Mouse (Mus musculus) lung, adult 2 months (tissue): ENCODE measurements around the gene Gm39115.
"Not testable (repeated sequence)": the region's sequence is repeated elsewhere in the genome, so short reads cannot be mapped to it uniquely, and the experiment has no call there.

ENCODE experiments used
- CTCF ChIP-seq: fragments of 200-500 bp; IDR thresholded peaks from 2 replicates; pipeline ENCODE4 v1.5.1; 2011; ENCODE audit warnings: mild to moderate bottlenecking, low read length, control low read depth; ENCODE audit not compliant: insufficient read depth
- POLR2A ChIP-seq: fragments of 200-500 bp; IDR thresholded peaks from 2 replicates; pipeline ENCODE4 v1.6.1; 2011; ENCODE audit warnings: low read depth, mild to moderate bottlenecking, control low read depth, low read length, borderline replicate concordance; ENCODE audit errors: extremely low read depth

DNA sequence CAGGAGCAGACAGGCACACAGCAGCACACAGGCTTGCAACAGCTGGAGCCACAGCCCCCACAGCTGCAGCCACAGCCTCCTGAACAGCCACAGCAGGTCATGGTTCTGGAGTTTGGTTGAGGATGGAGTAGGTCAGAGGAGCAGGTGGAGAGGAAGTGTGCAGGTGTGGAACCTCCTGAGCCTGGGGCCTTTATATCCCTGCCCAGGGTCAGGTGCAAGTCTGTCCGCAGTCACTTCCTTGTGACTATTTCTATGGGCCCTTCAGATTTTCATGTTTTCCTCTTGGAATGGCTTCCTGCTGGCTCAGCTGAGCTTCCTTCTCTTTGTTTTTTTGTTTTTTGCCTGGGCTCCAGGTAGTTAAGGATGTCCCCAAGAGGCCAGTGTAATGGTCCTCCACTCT, 15.2 kb downstream of the Gm39115 start, which contains the start of gene Gm45618:
- not testable (repeated sequence) for TF ChIP-seq POLR2A, CTCF
